Mouse (Mus musculus) left cerebral cortex, adult 18-20 months (tissue): ENCODE data around the gene Cbx4. TPM values are rescaled to one million over a fixed set of nuclear protein-coding genes. Genes with fewer than 3 reads are reported as not detected.

Experiments
- DNase-seq, 2 experiments: peaks; one replicate each; pipeline ENCODE4 v3.0.0; 2021 to 2022; ENCODE audit warnings: low spot score in 2 of 2, mixed read lengths in 1 of 2
- total RNA-seq, 2 experiments: library from RNA; stranded (reverse); gene quantifications; 2 replicates each; pipeline ENCODE4 v1.2.3; 2021

Cbx4 gene
- total RNA-seq, 2 experiments from 2014 or later: 46.0 to 49.9 TPM

GRCm38 (mm10) chr11:119085279-119086062 is 550 bp downstream of the Cbx4 start:
- DNase-seq: peak; percentile 64 to 72

- no peak for DNase-seq
Measured at GRCm38 (mm10) chr11:119084446-119085278, 1.4 kb downstream of the Cbx4 start.

GRCm38 (mm10) chr11:119083724-119084445 is 2.1 kb downstream of the Cbx4 start:
- DNase-seq: no peak

DNA sequence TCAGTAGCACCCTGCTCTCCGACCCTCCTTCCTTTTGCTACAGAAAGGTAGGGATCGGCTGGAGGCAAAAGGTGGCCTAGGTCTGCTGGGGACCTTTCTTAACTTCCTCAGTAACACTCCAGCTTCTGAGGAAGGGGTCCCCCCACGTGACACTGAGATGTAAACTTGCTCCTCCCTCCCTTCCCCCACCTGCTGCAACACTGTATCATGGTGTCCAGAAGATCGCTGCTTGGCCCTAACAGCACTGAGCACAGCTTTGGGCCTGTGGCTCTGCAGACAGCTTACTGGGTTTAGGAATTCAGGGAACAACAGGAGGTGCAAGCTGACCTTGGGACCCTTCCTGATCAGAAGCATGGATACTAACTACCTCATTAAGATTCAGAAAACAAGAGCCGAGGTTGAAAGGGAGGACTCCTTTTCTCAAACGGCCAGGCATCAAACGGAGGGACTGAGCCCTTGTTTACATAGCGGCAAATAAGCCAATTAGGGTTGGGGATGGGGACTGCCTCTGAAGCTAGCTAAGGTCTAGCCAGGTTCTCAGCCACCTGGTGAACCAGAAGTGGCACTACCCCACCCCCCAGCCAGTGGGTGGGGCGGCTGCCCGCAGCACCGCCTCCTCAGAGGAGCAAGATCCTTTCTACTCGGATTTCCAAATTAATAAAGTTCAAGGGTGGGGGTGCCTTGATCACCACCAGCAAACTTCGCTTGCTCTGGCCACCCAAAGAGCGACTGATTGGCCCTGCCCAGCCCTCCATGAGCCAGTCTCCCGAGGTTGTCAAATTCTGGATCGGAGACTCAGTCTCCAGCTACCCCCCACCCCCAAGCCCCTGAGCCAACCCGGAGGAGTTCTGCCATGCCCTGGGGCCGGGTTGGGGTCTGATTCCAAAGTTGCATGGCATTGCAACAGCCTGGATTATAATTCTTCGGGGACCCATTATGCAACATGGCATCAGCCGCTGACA is 3.1 kb downstream of the Cbx4 start:
- no peak for DNase-seq

- DNase-seq: no peak
Measured at GRCm38 (mm10) chr11:119081839-119082637, 4.0 kb downstream of the Cbx4 start.

- DNase-seq: no peak
Measured at GRCm38 (mm10) chr11:119081148-119081838, 4.7 kb downstream of the Cbx4 start.

- DNase-seq: no peak
Measured at GRCm38 (mm10) chr11:119080461-119081147, 5.4 kb downstream of the Cbx4 start.

DNA sequence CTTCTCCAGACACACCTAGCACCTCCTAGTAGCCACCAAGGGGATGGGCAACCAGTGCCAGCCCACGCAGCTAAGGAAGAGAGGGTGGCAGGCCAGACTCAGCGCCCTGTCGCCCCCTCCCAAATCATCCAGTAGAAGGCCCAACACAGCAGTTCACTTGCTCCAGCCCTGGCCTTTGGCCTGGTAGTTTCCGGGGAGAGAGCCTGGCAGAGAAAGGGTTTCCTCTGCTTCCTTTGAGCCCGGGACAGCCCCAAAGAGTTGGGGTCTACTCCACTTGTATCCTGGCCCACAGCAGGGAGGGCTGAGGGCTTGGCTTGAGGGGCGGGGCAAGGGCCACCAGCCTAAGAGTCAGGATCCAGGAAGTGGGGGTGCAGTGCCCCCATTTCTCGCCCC is 6.6 kb downstream of the Cbx4 start:
- no peak for DNase-seq

DNA sequence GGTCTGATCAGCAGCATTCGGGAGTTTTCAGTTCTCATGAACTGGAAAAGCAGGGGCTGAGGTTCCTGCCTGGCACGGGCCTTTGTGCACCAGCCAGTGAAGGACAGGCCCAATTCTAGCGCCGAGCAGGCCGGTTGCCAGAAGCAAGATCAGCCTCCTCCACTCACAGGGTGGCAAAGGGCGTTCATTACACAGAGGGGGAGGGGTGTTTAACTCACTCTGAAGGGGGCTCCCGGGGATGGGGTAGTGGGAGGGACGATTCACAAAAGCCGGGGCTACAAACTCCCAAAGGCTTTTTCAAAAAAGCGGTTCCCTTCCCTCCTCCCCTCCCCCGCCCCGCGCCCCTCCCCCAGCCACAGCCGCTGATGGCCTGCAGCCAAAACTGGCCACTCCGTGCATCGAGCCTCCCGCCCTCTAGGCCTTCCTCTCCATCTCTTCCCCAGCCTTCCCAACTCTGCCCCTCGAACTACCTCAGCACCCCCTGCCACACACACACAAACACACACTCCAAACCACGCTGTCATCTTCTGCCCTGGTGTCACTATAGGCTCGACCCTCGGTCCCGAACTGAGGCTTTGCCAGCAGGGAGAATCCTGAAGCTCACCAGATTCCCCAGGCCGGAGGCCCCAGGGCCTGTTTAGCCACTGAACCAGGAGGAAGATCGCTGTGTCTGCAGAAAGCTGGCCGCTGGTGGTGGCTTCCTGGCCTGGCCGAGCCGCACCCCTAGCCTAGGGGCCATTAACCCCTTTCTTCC is 7.2 kb downstream of the Cbx4 start:
- no peak for DNase-seq

DNA sequence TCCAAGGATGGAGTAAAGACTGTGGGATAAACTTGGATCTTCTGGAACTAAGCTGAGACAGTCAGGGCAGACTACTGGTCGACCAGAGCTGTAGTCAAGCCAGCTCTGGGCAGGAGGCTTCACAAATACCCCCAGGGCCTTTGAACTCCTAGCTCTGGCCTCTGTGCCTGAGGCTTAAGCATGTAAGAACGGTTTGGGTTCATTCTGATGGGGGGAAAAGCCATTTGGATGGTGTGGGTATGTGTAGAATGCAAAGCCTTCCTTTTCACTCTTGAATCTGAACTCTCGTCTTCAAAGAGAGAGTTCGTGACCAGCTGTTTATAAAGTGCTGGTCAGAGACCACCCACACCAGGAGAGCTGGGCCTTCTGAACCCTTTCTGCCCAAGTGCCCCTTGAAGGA is 8.3 kb downstream of the Cbx4 start:
- no peak for DNase-seq

DNA sequence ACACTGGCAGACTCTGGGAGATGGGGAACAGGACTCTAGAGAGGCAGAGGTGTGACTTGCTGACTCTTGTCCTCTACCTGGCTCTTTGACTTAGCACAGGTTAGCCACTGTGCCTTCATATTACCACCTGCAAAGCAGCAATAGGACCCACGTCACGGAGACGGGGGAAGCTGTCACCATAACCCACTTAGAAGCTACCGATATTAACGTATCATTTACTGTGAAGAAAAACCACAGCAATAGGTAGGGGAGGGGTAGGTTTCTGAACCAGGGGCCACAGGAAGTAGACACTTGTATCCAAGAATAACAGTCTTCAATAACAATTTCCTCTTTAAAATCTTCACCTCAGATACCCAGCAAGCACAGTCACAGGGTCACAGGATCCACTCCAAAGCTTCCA is 10.2 kb downstream of the Cbx4 start:
- no peak for DNase-seq

- no peak for DNase-seq
Measured at GRCm38 (mm10) chr11:119073876-119074433, 12.1 kb downstream of the Cbx4 start.

- no peak for DNase-seq
Measured at GRCm38 (mm10) chr11:119072986-119073385, 13.0 kb downstream of the Cbx4 start.

DNA sequence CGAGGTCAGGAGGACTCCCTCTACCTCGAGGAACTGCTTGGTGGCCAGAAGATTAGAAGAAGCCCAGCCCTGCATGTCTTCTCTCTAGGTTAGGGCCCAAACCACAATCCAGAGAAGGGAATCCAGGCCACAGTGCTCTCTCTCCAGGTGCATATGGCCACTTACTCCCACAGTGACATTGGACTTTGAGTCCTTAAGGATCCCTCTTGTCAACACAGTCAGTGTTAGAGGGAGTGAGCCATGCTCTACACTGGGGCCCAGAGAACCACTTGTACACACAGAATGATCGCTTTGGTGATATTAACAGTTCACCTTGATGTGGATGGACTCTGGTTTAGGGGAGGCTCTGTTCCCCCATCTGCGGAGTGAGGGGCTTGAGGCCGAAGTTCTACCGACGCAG is 13.8 kb downstream of the Cbx4 start:
- no peak for DNase-seq

DNA sequence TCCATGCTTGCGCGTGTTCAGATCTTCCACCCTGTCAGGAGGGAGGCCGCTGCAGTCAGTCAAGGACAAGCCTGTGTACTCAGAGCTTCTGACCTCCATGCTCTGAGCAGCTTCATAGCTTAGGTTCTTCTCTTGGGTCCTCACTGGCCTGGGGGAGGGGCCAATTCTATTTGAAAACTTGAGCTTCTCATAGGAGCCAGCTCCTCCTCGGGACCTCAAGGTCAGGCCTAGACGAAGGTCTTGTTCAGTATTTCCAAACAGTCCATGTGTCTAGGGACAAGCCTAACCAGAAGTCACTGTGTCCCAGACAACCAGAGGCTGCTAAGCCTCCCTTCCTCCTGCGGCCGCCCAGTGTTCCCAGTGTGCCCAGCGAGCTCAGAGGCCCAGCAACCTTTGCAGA is 19.2 kb downstream of the Cbx4 start:
- DNase-seq: no peak

DNA sequence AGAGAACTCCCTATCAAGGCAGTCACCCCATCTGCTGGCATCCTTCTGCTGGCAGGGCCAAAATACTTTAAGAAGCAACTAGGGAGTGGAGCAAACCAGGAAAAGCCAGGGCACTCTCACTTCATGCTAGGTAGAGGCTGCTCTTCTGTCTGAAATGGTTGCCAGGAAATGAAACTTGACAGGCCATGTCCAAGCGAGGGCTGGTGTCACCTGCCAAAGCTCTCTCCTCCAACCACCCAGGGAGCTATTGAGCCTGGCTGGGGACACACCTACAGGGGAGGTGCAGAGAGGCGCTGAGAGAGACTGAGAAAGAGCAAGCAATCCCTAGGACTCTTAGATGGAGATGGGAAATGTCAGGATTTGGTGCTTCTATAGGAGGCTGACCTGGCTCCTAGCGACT is 26.8 kb downstream of the Cbx4 start:
- no peak for DNase-seq
